Mouse (Mus musculus): ENCODE data around the gene Wfdc1. TPM values are rescaled to one million over a fixed set of nuclear protein-coding genes. Genes with fewer than 3 reads are reported as not detected.
A peak's percentile ranks its signal among the peaks of the same experiment; 100 is the strongest.

Wfdc1 gene
- polyA plus RNA-seq, 1 experiment from 2014 or later = 3.4 TPM

GRCm38 (mm10) chr8:119715221-119715620 lies 49.1 kb downstream of the Wfdc1 start:
- H3K27me3 ChIP-seq (ENCODE audit: insufficient read depth, low read length) = no peaks in the 10 kb centered on the region
- peak; percentile 67; the same call in 1 of the 2 replicates for ATAC-seq (ENCODE audit: insufficient read depth)
- no peaks in the 10 kb centered on the region for H3K36me3 ChIP-seq (ENCODE audit: insufficient read depth)
- 18% methylated on average over 12 of the region's 12 CpGs for WGBS
- DNase-seq = peak; percentile 85
- H3K4me3 ChIP-seq (ENCODE audit: low read depth, low read length) = no peak overlapping the region
- no peak for TF ChIP-seq CTCF (IDR thresholded peaks at IDR 0.05; ENCODE audit: low read depth)
- no peak overlapping the region for H3K9ac ChIP-seq
- H3K9me3 ChIP-seq (ENCODE audit: low read depth, low read length) = no peaks in the 10 kb centered on the region
- peaks cover 8% of the 10 kb centered on the region; the same call in 1 of the 2 replicates for H3K4me1 ChIP-seq (ENCODE audit: insufficient read depth)
- H3K27ac ChIP-seq (ENCODE audit: low read depth) = peak overlapping the region; percentile 55
- peak overlapping the region; percentile 24 for H3K4me2 ChIP-seq

DNA sequence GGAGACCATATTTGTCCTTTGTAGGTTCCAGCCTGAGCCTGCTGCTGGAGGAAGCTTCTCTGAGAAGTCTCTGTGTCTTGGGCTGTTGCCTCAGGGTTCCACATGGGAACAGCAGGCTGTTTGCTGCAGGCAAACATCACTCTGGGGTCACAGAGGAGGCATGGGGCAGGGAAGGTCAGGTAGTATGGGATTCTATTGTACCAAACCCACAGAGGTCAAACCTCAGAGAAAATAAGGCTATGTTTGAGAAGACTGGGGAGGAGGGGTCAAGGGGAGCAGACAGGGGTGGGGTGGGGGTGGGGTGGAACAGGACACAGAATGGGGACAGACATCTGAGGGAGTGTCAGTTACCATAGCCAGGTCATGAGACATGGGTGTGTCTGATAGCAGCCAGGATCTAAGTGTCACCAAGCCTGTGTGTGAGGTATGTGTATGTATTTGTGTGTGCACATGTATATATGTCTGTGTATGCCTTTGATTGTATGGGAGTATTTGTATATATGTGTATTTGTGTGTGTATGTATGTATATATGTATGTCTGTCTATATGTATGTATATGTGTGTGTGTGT lies 50.6 kb downstream of the Wfdc1 start:
- H3K4me3 ChIP-seq (ENCODE audit: low read depth, low read length) = no peak overlapping the region
- H3K9me3 ChIP-seq (ENCODE audit: low read depth, low read length) = no peaks in the 10 kb centered on the region
- H3K9ac ChIP-seq = no peak overlapping the region
- TF ChIP-seq CTCF (IDR thresholded peaks at IDR 0.05; ENCODE audit: low read depth) = no peak
- DNase-seq (no peak), ATAC-seq (ENCODE audit: insufficient read depth) (no peak)
- H3K27ac ChIP-seq (ENCODE audit: low read depth) = no peak overlapping the region
- no peaks in the 10 kb centered on the region for H3K27me3 ChIP-seq (ENCODE audit: insufficient read depth, low read length)
- H3K4me1 ChIP-seq (ENCODE audit: insufficient read depth) = peaks cover 8% of the 10 kb centered on the region; the same call in 1 of the 2 replicates
- H3K36me3 ChIP-seq (ENCODE audit: insufficient read depth) = no peaks in the 10 kb centered on the region
- H3K4me2 ChIP-seq = no peak overlapping the region

GRCm38 (mm10) chr8:119717765-119718164 lies 51.6 kb downstream of the Wfdc1 start:
- peak; percentile 72 for TF ChIP-seq CTCF (IDR thresholded peaks at IDR 0.05; ENCODE audit: low read depth)
- Histone ChIP-seq H3K27ac (ENCODE audit: low read depth) (no peak overlapping the region), H3K9ac (no peak overlapping the region), H3K4me2 (no peak overlapping the region), H3K9me3 (ENCODE audit: low read depth, low read length) (no peaks in the 10 kb centered on the region), H3K4me1 (ENCODE audit: insufficient read depth) (peaks cover 8% of the 10 kb centered on the region; the same call in 1 of the 2 replicates), H3K27me3 (ENCODE audit: insufficient read depth, low read length) (no peaks in the 10 kb centered on the region), H3K4me3 (ENCODE audit: low read depth, low read length) (no peak overlapping the region), H3K36me3 (ENCODE audit: insufficient read depth) (no peaks in the 10 kb centered on the region)
- ATAC-seq (ENCODE audit: insufficient read depth) (no peak), DNase-seq (peak; percentile 57)
- WGBS = 60% methylated on average over 9 of the region's 9 CpGs

- Histone ChIP-seq H3K9ac (no peak overlapping the region), H3K4me3 (ENCODE audit: low read depth, low read length) (no peak overlapping the region), H3K36me3 (ENCODE audit: insufficient read depth) (no peaks in the 10 kb centered on the region), H3K4me1 (ENCODE audit: insufficient read depth) (peaks cover 8% of the 10 kb centered on the region; the same call in 1 of the 2 replicates), H3K27ac (ENCODE audit: low read depth) (no peak overlapping the region), H3K4me2 (no peak overlapping the region), H3K9me3 (ENCODE audit: low read depth, low read length) (no peaks in the 10 kb centered on the region), H3K27me3 (ENCODE audit: insufficient read depth, low read length) (no peaks in the 10 kb centered on the region)
- no peak for TF ChIP-seq CTCF (IDR thresholded peaks at IDR 0.05; ENCODE audit: low read depth)
- ATAC-seq (ENCODE audit: insufficient read depth) (no peak), DNase-seq (no peak)
- WGBS = 46% methylated on average over 12 of the region's 12 CpGs
Observed at GRCm38 (mm10) chr8:119719011-119719501, 52.9 kb downstream of the Wfdc1 start.

DNA sequence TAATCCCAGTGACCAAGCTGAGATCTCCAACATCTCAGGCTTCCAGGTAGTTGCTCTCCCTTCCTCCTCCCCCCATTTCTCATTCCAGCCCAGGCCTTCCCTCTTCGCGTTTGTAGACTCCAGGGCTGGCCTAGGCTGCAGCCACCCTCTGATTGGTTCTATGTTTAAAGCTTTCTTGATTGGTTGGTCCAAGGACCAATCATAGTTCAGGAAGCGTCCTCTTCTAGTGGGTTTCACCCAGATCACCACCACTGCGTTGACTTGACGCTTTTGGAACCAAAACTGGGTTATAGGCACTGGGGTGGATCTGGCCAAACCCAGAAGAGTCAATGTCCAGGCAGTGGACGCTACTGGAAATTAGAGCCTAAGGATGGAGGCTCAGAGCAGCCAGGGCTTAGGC lies 56.2 kb downstream of the Wfdc1 start:
- H3K4me2 ChIP-seq = no peak overlapping the region
- DNase-seq (no peak), ATAC-seq (ENCODE audit: insufficient read depth) (no peak)
- H3K4me1 ChIP-seq (ENCODE audit: insufficient read depth) = no peaks in the 10 kb centered on the region
- H3K9me3 ChIP-seq (ENCODE audit: low read depth, low read length) = no peaks in the 10 kb centered on the region
- WGBS = 51% methylated on average over 6 of the region's 6 CpGs
- H3K27ac ChIP-seq (ENCODE audit: low read depth) = no peak overlapping the region
- H3K36me3 ChIP-seq (ENCODE audit: insufficient read depth) = no peaks in the 10 kb centered on the region
- no peaks in the 10 kb centered on the region for H3K27me3 ChIP-seq (ENCODE audit: insufficient read depth, low read length)
- no peak overlapping the region for H3K4me3 ChIP-seq (ENCODE audit: low read depth, low read length)
- no peak overlapping the region for H3K9ac ChIP-seq
- no peak for TF ChIP-seq CTCF (IDR thresholded peaks at IDR 0.05; ENCODE audit: low read depth)

- Histone ChIP-seq H3K4me2 (no peak overlapping the region), H3K9ac (no peak overlapping the region), H3K27ac (ENCODE audit: low read depth) (no peak overlapping the region), H3K4me1 (ENCODE audit: insufficient read depth) (no peaks in the 10 kb centered on the region), H3K27me3 (ENCODE audit: insufficient read depth, low read length) (no peaks in the 10 kb centered on the region), H3K9me3 (ENCODE audit: low read depth, low read length) (no peaks in the 10 kb centered on the region), H3K36me3 (ENCODE audit: insufficient read depth) (no peaks in the 10 kb centered on the region), H3K4me3 (ENCODE audit: low read depth, low read length) (no peak overlapping the region)
- ATAC-seq (ENCODE audit: insufficient read depth) (no peak), DNase-seq (no peak)
- 30% methylated on average over 4 of the region's 4 CpGs for WGBS
- TF ChIP-seq CTCF (IDR thresholded peaks at IDR 0.05; ENCODE audit: low read depth) = no peak
Observed at GRCm38 (mm10) chr8:119723676-119724075, 57.5 kb downstream of the Wfdc1 start.

GRCm38 (mm10) chr8:119724596-119724995 lies 58.4 kb downstream of the Wfdc1 start:
- no peaks in the 10 kb centered on the region for H3K36me3 ChIP-seq (ENCODE audit: insufficient read depth)
- no peak for TF ChIP-seq CTCF (IDR thresholded peaks at IDR 0.05; ENCODE audit: low read depth)
- H3K9me3 ChIP-seq (ENCODE audit: low read depth, low read length) = no peaks in the 10 kb centered on the region
- 65% methylated on average over 6 of the region's 6 CpGs for WGBS
- no peak overlapping the region for H3K4me2 ChIP-seq
- no peak overlapping the region for H3K9ac ChIP-seq
- no peaks in the 10 kb centered on the region for H3K4me1 ChIP-seq (ENCODE audit: insufficient read depth)
- no peak overlapping the region for H3K4me3 ChIP-seq (ENCODE audit: low read depth, low read length)
- DNase-seq (no peak), ATAC-seq (ENCODE audit: insufficient read depth) (no peak)
- no peaks in the 10 kb centered on the region for H3K27me3 ChIP-seq (ENCODE audit: insufficient read depth, low read length)
- no peak overlapping the region for H3K27ac ChIP-seq (ENCODE audit: low read depth)
